Mouse (Mus musculus): ENCODE results near the gene Gal3st2c. TPM values are rescaled to one million over a fixed set of nuclear protein-coding genes. Genes with fewer than 3 reads are reported as not detected.
"Not testable (repeated sequence)": the region's sequence is repeated elsewhere in the genome, so short reads cannot be mapped to it uniquely, and the experiment has no call there.

The Gal3st2c gene
- polyA plus RNA-seq (2015; fragmentation: Nextera tagmentation; extraction: Ambion mirVana) = not detected in 2 replicates

DNA sequence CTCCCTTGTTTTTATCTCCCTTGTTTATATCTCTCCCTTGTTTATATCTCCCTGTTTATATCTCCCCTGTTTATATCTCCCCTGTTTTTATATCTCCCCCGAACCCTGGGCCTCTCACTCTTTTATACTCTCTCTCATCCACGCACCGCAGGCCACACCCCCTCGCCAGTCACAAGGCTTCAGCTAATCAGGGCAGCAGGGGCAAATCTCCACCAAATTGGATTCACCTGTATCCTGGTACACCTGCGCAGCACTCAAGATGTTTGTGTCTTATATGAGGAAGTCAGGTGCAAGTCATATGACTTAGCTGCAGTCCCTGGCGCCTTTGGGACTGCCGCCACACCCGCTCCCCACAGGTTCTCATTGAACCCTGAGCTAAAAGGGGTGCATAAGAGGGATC, at the start of gene Gal3st2c:
Gene Gal3st2c, plus strand, starts transcription at position 301 of the 400 bp plus-strand sequence.
- not testable (repeated sequence) for H3K9ac ChIP-seq; H3K36me3 ChIP-seq; H3K27me3 ChIP-seq; H3K4me3 ChIP-seq; H3K9me3 ChIP-seq; H3K27ac ChIP-seq; H3K4me2 ChIP-seq; H3K4me1 ChIP-seq; ATAC-seq (ENCODE audit: insufficient number of reproducible peaks, low FRiP score, low TSS enrichment, low read depth)
- WGBS = 85% methylated on average over 7 of the region's 8 CpGs

- no CpG with 5 or more reads among the region's 11 CpGs for WGBS
- not testable (repeated sequence) for H3K9ac ChIP-seq; H3K9me3 ChIP-seq; H3K27me3 ChIP-seq; H3K36me3 ChIP-seq; H3K4me2 ChIP-seq; H3K4me3 ChIP-seq; H3K4me1 ChIP-seq; H3K27ac ChIP-seq; ATAC-seq (ENCODE audit: insufficient number of reproducible peaks, low FRiP score, low TSS enrichment, low read depth)
These were observed 41.2 kb upstream of the Gal3st2c start for GRCm38 (mm10) chr1:93949087-93949486.

GRCm38 (mm10) chr1:93966489-93966888, 23.8 kb upstream of the Gal3st2c start:
- not testable (repeated sequence) for H3K4me3 ChIP-seq; H3K4me1 ChIP-seq; H3K27ac ChIP-seq; H3K27me3 ChIP-seq; H3K9ac ChIP-seq; ATAC-seq (ENCODE audit: insufficient number of reproducible peaks, low FRiP score, low TSS enrichment, low read depth); H3K9me3 ChIP-seq; H3K36me3 ChIP-seq; H3K4me2 ChIP-seq
- no CpG with 5 or more reads among the region's 1 CpGs for WGBS

DNA sequence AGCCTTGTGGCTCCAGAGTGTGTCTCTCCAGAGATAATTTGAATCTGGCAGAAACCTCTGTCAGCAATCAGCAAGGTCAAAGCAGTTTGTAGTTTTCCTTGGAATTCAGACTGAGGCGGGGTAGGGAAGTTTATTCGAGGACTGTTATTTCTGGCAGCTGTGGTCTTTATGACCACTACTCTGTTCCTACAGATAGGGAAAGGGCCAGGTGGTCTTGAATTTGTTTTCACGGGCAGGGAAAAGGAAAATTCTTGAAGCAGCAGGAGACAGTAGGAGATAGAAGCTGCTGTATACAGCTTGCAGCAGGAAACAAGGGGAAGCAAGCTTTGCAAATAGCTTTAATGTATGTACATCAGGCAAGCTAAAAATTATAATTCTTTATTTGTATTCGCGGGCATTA, 19.9 kb upstream of the Gal3st2c start:
- 55% methylated on average over 4 of the region's 5 CpGs for WGBS
- not testable (repeated sequence) for ATAC-seq (ENCODE audit: insufficient number of reproducible peaks, low FRiP score, low TSS enrichment, low read depth); H3K4me2 ChIP-seq; H3K9me3 ChIP-seq; H3K27ac ChIP-seq; H3K36me3 ChIP-seq; H3K4me1 ChIP-seq; H3K9ac ChIP-seq; H3K27me3 ChIP-seq; H3K4me3 ChIP-seq

DNA sequence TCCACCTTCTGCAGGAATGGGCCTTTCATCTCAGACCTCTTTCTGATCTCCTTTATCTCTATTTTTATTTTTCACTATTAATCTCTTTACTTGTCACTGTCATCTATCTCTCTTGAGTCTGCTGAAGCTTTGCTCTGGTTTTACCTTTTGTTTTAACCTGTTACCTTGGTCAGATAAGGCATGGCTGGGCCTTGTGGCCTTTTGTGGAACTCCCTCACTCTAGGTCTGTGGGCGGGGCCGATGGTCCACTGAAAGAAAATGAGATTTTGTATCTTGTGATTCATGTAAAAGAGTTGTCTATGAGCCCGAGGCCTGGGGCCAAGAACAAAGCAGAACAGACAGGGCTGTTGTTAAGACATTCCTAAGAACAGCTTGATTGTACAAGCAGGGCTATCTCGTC, 19.5 kb upstream of the Gal3st2c start:
- not testable (repeated sequence) for H3K27ac ChIP-seq; H3K9ac ChIP-seq; H3K27me3 ChIP-seq; ATAC-seq (ENCODE audit: insufficient number of reproducible peaks, low FRiP score, low TSS enrichment, low read depth); H3K36me3 ChIP-seq; H3K4me1 ChIP-seq; H3K4me3 ChIP-seq; H3K4me2 ChIP-seq; H3K9me3 ChIP-seq
- WGBS = no CpG with 5 or more reads among the region's 4 CpGs

- WGBS = 82% methylated on average over 2 of the region's 4 CpGs
- not testable (repeated sequence) for H3K27ac ChIP-seq; H3K4me3 ChIP-seq; H3K36me3 ChIP-seq; H3K27me3 ChIP-seq; H3K4me1 ChIP-seq; H3K4me2 ChIP-seq; ATAC-seq (ENCODE audit: insufficient number of reproducible peaks, low FRiP score, low TSS enrichment, low read depth); H3K9me3 ChIP-seq; H3K9ac ChIP-seq
These were observed 14.5 kb upstream of the Gal3st2c start for GRCm38 (mm10) chr1:93975764-93976163.

DNA sequence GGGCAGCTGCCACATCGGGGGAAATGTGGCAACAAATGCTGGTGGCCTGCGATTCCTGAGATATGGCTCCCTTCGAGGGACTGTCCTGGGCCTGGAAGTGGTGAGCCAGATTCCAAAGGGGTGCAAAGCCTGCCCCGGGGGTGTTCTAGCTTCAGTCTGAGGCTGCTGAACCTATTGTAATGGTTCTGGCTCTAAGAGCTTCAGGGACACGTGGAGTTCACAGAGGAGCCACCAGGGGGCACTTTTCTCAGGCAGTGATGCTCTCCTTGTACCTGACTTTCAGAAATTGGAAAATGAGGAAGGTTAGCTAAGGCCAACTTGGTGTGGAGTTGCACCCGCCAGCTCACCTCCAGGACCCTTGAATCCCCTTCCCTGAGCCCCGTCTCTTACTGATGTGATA, 12.0 kb upstream of the Gal3st2c start:
- not testable (repeated sequence) for H3K9ac ChIP-seq; ATAC-seq (ENCODE audit: insufficient number of reproducible peaks, low FRiP score, low TSS enrichment, low read depth)

DNA sequence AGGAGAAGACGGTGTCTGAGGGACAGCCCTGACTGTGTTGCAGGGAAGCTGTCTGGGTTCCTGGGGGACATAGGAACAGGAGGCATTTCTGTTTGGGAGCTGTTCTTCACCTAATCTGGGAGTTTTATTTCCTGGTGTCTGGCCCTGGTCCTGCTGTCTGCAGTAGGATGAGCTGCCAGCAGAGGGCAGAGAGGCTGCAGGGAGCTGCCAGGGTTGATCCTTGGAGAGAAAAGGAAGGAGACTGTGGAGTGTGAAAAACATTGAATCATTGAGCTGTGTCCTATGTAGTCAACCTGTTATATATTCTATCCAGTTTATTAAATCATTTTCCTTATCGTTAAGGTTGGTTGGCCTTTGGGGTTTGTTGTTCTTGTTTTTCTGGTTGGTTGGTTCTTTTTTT, 9.4 kb upstream of the Gal3st2c start:
- not testable (repeated sequence) for H3K4me2 ChIP-seq; H3K36me3 ChIP-seq; ATAC-seq (ENCODE audit: insufficient number of reproducible peaks, low FRiP score, low TSS enrichment, low read depth); H3K9ac ChIP-seq; H3K4me1 ChIP-seq; H3K4me3 ChIP-seq; H3K27me3 ChIP-seq; H3K9me3 ChIP-seq; H3K27ac ChIP-seq
- no CpG with 5 or more reads among the region's 2 CpGs for WGBS

More for the DNA sequence above, 12.0 kb upstream of the Gal3st2c start:
- H3K27me3 ChIP-seq, H3K4me1 ChIP-seq, H3K4me3 ChIP-seq, H3K36me3 ChIP-seq, H3K4me2 ChIP-seq, H3K9me3 ChIP-seq, H3K27ac ChIP-seq: not testable (repeated sequence)
- WGBS = no CpG with 5 or more reads among the region's 7 CpGs

- WGBS = 84% methylated on average over 3 of the region's 3 CpGs
- H3K27ac ChIP-seq = no peak overlapping the region
These were observed 4.1 kb upstream of the Gal3st2c start for GRCm38 (mm10) chr1:93986167-93986566.

DNA sequence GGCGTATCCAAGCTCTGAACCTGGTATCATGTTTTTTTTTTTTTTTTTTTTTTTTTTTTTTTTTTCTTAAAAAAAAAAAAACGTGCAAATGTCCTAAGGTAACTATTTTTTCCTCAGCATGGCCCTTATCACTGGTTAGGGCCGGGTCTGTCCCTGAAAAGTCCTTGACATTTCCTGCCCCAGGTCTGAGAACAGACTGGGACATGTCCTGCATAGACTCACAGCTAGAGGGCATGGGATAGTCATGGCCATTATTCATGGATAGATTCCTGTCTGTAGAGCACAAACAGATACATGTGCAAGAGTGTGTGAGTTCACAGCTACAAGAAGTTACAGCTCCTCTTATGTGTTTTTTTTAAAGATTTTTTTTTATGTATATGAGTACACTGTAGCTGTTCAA, 1.5 kb upstream of the Gal3st2c start:
- WGBS = 64% methylated on average over 3 of the region's 3 CpGs
- no peaks in the 10 kb centered on the region for H3K9me3 ChIP-seq

More at GRCm38 (mm10) chr1:93986167-93986566, 4.1 kb upstream of the Gal3st2c start:
- H3K27me3 ChIP-seq = no peaks in the 10 kb centered on the region
- no peak for ATAC-seq (ENCODE audit: insufficient number of reproducible peaks, low FRiP score, low TSS enrichment, low read depth)
- H3K4me3 ChIP-seq = no peak overlapping the region
- no peaks in the 10 kb centered on the region for H3K9me3 ChIP-seq
- no peak overlapping the region for H3K9ac ChIP-seq
- H3K4me2 ChIP-seq = no peak overlapping the region
- H3K36me3 ChIP-seq = no peaks in the 10 kb centered on the region
- H3K4me1 ChIP-seq = no peaks in the 10 kb centered on the region

DNA sequence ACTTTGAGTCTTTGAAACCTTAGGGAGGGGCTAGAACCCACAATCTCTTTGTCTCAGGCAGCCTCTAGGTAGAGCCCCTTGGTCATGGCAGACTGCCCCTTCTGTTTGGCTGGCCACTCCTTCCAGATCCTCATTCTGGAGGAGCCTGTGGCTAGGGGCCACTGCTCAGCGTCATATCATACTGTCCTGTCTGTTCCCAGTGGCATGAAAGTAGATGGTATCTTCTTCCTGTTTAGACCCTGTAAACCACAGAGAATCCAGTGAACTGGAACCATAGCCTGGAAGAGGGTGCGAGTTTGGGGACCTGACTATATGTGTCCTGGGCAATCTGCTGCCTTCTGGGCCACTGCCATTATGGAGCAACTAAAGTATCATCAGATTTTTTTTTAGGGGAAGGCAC, 759 bp downstream of the Gal3st2c start:
- not testable (repeated sequence) for ATAC-seq (ENCODE audit: insufficient number of reproducible peaks, low FRiP score, low TSS enrichment, low read depth); H3K4me1 ChIP-seq; H3K4me3 ChIP-seq; H3K4me2 ChIP-seq; H3K27ac ChIP-seq; H3K27me3 ChIP-seq; H3K9ac ChIP-seq; H3K36me3 ChIP-seq; H3K9me3 ChIP-seq
- WGBS = 78% methylated on average over 2 of the region's 2 CpGs

More for the DNA sequence above, 1.5 kb upstream of the Gal3st2c start:
- no peak overlapping the region for H3K9ac ChIP-seq
- no peak overlapping the region for H3K4me2 ChIP-seq
- no peak for ATAC-seq (ENCODE audit: insufficient number of reproducible peaks, low FRiP score, low TSS enrichment, low read depth)
- H3K4me1 ChIP-seq = no peaks in the 10 kb centered on the region
- no peak overlapping the region for H3K4me3 ChIP-seq
- no peaks in the 10 kb centered on the region for H3K36me3 ChIP-seq
- H3K27ac ChIP-seq = no peak overlapping the region
- H3K27me3 ChIP-seq = no peaks in the 10 kb centered on the region

DNA sequence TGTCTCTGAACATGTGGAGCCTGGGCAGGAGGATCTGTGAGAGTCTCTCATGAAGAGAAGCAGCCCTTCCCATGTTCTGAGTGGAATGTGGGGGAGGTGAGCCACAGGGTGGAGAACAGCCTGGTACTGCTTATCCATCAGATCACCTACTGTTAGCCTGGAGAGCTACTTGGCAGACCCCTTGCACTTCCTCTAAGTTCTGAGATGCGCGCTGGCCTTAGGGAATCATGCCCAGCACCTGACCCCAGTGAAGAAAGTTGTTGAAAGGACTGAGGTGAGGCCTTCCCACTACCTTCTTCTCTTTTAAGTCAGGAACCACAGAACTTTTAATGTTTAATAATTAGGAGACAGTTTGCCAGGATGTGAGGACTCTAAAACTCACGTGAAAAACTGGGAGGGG, 1.2 kb downstream of the Gal3st2c start:
- H3K4me3 ChIP-seq; H3K4me2 ChIP-seq; H3K27me3 ChIP-seq; ATAC-seq (ENCODE audit: insufficient number of reproducible peaks, low FRiP score, low TSS enrichment, low read depth); H3K9ac ChIP-seq; H3K4me1 ChIP-seq; H3K27ac ChIP-seq; H3K36me3 ChIP-seq; H3K9me3 ChIP-seq: not testable (repeated sequence)
- WGBS = 77% methylated on average over 3 of the region's 3 CpGs

DNA sequence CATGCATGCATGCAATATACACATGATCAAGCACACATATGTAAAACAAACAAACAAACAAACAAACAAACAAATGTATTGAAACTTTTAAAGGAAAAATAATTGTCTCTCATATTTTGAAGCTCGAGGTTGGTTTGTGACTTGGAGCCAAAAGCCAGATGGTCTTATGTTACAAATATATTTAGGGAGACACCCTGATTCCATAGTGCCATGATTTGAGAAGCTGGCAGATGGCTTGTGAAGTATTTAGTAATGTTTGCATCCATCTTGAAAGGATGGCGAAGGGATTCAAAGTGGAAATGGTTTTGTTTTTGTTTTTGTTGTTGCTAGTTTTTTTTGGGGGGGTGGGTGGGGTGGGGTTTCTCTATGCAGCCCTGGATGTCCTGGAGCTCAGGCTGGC, 10.7 kb downstream of the Gal3st2c start:
- WGBS = 84% methylated on average over 2 of the region's 2 CpGs

More for the DNA sequence above, 10.7 kb downstream of the Gal3st2c start:
- no peaks in the 10 kb centered on the region for H3K36me3 ChIP-seq
- H3K4me2 ChIP-seq = no peak overlapping the region
- H3K4me1 ChIP-seq = no peaks in the 10 kb centered on the region
- no peak for ATAC-seq (ENCODE audit: insufficient number of reproducible peaks, low FRiP score, low TSS enrichment, low read depth)
- H3K27me3 ChIP-seq = no peaks in the 10 kb centered on the region
- H3K4me3 ChIP-seq = no peak overlapping the region
- no peak overlapping the region for H3K27ac ChIP-seq
- no peaks in the 10 kb centered on the region for H3K9me3 ChIP-seq
- H3K9ac ChIP-seq = no peak overlapping the region
